In the genomic region with DNA sequence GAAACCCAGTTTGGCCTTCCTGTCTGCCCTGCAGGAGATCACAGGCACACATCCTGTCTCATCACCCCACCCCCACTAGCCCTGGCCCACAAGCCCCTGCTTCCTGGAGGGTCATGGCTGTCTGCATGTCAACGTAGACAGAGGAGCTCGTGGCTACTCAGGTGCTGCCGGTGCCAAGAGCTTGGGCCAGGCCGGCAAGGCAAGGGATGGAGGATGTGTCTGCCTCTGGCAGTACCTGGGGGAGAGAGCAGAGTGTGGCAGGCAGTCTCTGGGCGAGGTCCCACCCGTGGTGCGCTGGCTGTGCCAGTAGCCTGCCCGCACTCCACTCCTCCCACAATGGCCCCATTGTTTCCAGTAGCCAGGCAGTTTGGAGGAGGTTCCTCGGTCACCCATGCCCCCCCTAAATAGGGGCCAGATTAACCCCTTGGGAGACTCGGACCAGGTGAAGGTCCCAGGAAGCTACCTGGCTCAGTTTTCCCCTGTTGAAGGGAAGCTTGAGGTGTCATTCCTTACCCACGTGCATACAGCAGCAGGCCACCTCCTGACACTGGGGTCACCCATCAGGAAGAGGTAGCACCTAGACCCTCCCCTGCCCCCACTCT, we compare ENCODE assay signal across 8 mouse cellular contexts. TPM values are rescaled to one million over a fixed set of nuclear protein-coding genes. Genes with fewer than 3 reads are reported as not detected.
DNase-seq lines count a peak whose midpoint lies in the region; ATAC-seq lines count a peak whose summit lies in the region.

No protein-coding gene starts in this region.

- 0 out of 2 replicates have a peak, but pooled peaks cover 5% of the 10 kb centered on the region for H3K36me3 ChIP-seq in forebrain, embryonic 14.5 days (ENCODE audit: control insufficient read depth, insufficient read depth, low read length)
- H3K36me3 ChIP-seq in intestine, embryonic 16.5 days (ENCODE audit: control insufficient read depth, insufficient read depth, low read length), result no peaks in the 10 kb centered on the region
- H3K36me3 ChIP-seq in megakaryocyte, embryonic 14.5 days (replicated peaks; ENCODE audit: low read length), result peaks cover 9% of the 10 kb centered on the region

- H3K9me3 ChIP-seq in forebrain, embryonic 14.5 days (replicated peaks; ENCODE audit: control insufficient read depth, low read length), result no peaks in the 10 kb centered on the region
- no peaks in the 10 kb centered on the region for H3K9me3 ChIP-seq in intestine, embryonic 16.5 days (ENCODE audit: control insufficient read depth, low read length)
- no peaks in the 10 kb centered on the region for H3K9me3 ChIP-seq in megakaryocyte, embryonic 14.5 days

- no peaks in the 10 kb centered on the region for H3K27me3 ChIP-seq in forebrain, embryonic 14.5 days (replicated peaks; ENCODE audit: control insufficient read depth, insufficient read depth, low read length)
- H3K27me3 ChIP-seq in intestine, embryonic 16.5 days (replicated peaks; ENCODE audit: control insufficient read depth, insufficient read depth, low read length), result no peaks in the 10 kb centered on the region
- peaks cover 42% of the 10 kb centered on the region for H3K27me3 ChIP-seq in megakaryocyte, embryonic 14.5 days (replicated peaks)

- ATAC-seq in forebrain, embryonic 14.5 days, result no peak
- no peak for ATAC-seq in intestine, embryonic 16.5 days

- peak overlapping the region; percentile 60 for H3K27ac ChIP-seq in forebrain, embryonic 14.5 days (ENCODE audit: low read depth, low read length)
- peak overlapping the region; percentile 48; the same call in 1 of the 2 replicates for H3K27ac ChIP-seq in intestine, embryonic 16.5 days (ENCODE audit: low read length)

- H3K4me2 ChIP-seq in forebrain, embryonic 14.5 days (ENCODE audit: low read length), result peak overlapping the region; percentile 31
- H3K4me2 ChIP-seq in intestine, embryonic 16.5 days (ENCODE audit: low read depth, low read length), result peak overlapping the region; percentile 25; the same call in 1 of the 2 replicates

- WGBS in forebrain, embryonic 14.5 days, result 5% methylated on average over 11 of the region's 11 CpGs
- WGBS in intestine, embryonic 16.5 days, result 33% methylated on average over 11 of the region's 11 CpGs

- DNase-seq in left cerebral cortex, postnatal 4 days, result peak; percentile 33
- no peak for DNase-seq in left cerebral cortex, adult 18-20 months (ENCODE audit: low spot score in 2 of 2)
- DNase-seq in adrenal gland, postnatal 14 days, result peak; percentile 72
- no peak for DNase-seq in forebrain, embryonic 14.5 days (ENCODE audit: low spot score)
- peak; percentile 84 for DNase-seq in thymus, postnatal 14 days
- DNase-seq in layer of hippocampus, postnatal 36 days, result no peak

- H3K4me1 ChIP-seq in forebrain, embryonic 14.5 days (ENCODE audit: control insufficient read depth, insufficient read depth, low read length), result peaks cover 72% of the 10 kb centered on the region
- H3K4me1 ChIP-seq in intestine, embryonic 16.5 days (ENCODE audit: control insufficient read depth, insufficient read depth, low read length), result peaks cover 93% of the 10 kb centered on the region
- peaks cover 95% of the 10 kb centered on the region for H3K4me1 ChIP-seq in megakaryocyte, embryonic 14.5 days

- intact Hi-C loops in left cerebral cortex, postnatal 4 days (cut with DNase I), result no loop called here

- no peak overlapping the region for H3K4me3 ChIP-seq in forebrain, embryonic 14.5 days (ENCODE audit: low read depth, low read length)
- H3K4me3 ChIP-seq in intestine, embryonic 16.5 days (ENCODE audit: low read length), result no peak overlapping the region
- H3K4me3 ChIP-seq in megakaryocyte, embryonic 14.5 days (replicated peaks), result peak overlapping the region; percentile 69

- peak overlapping the region; percentile 49 for H3K9ac ChIP-seq in forebrain, embryonic 14.5 days (ENCODE audit: low read length)
- peak overlapping the region; percentile 50 for H3K9ac ChIP-seq in intestine, embryonic 16.5 days (ENCODE audit: low read depth, low read length)

RNA-seq across cellular contexts. Expression of gene Bcl9l, which starts 11.7 kb away (rescaled TPM):
- 100 to 1,000 TPM; 109 to 113 TPM for total RNA-seq in left cerebral cortex, postnatal 4 days (2021)
- total RNA-seq in left cerebral cortex, adult 18-20 months (2021), result 10 to 100 TPM; 59.1 to 62.5 TPM
- 59.3 and 61.7 TPM in 2 replicates for total RNA-seq in adrenal gland, postnatal 14 days (2021)
- 9.9 and 13.4 TPM in 2 replicates for polyA plus RNA-seq in forebrain, embryonic 14.5 days (2014; fragmentation: Nextera tagmentation; extraction: Ambion mirVana)
- polyA plus RNA-seq in intestine, embryonic 16.5 days (2015; fragmentation: Nextera tagmentation; extraction: Ambion mirVana), result 5.1 and 5.9 TPM in 2 replicates
- polyA plus RNA-seq in megakaryocyte, embryonic 14.5 days (2012; ENCODE audit: insufficient read depth, low replicate concordance), result 11.6 and 16.1 TPM in 2 replicates
- 10 to 100 TPM; 70.9 to 75.7 TPM for total RNA-seq in layer of hippocampus, postnatal 36 days (2021)

RNA-seq across cellular contexts. Expression of gene Upk2, which starts 39.6 kb away (rescaled TPM):
- total RNA-seq in left cerebral cortex, postnatal 4 days (2021), result not detected
- not detected for total RNA-seq in left cerebral cortex, adult 18-20 months (2021)
- total RNA-seq in adrenal gland, postnatal 14 days (2021), result not detected in 2 replicates
- not detected in 2 replicates for polyA plus RNA-seq in forebrain, embryonic 14.5 days (2014; fragmentation: Nextera tagmentation; extraction: Ambion mirVana)
- 0.61 and 0.80 TPM in 2 replicates for polyA plus RNA-seq in intestine, embryonic 16.5 days (2015; fragmentation: Nextera tagmentation; extraction: Ambion mirVana)
- not detected in 2 replicates for polyA plus RNA-seq in megakaryocyte, embryonic 14.5 days (2012; ENCODE audit: insufficient read depth, low replicate concordance)
- not detected for total RNA-seq in layer of hippocampus, postnatal 36 days (2021)

RNA-seq across cellular contexts. Expression of gene Foxr1, which starts 53.4 kb away (rescaled TPM):
- not detected for total RNA-seq in left cerebral cortex, postnatal 4 days (2021)
- not detected for total RNA-seq in left cerebral cortex, adult 18-20 months (2021)
- not detected in 2 replicates for total RNA-seq in adrenal gland, postnatal 14 days (2021)
- polyA plus RNA-seq in forebrain, embryonic 14.5 days (2014; fragmentation: Nextera tagmentation; extraction: Ambion mirVana), result not detected in 2 replicates
- not detected in 2 replicates for polyA plus RNA-seq in intestine, embryonic 16.5 days (2015; fragmentation: Nextera tagmentation; extraction: Ambion mirVana)
- not detected in 2 replicates for polyA plus RNA-seq in megakaryocyte, embryonic 14.5 days (2012; ENCODE audit: insufficient read depth, low replicate concordance)
- total RNA-seq in layer of hippocampus, postnatal 36 days (2021), result not detected

Comparison
In these comparisons a context has a peak if more than half of its experiments do, and no peak if none do; other contexts are left out.
1. DNase-seq: peak in left cerebral cortex, postnatal 4 days (single experiment), adrenal gland, postnatal 14 days (single experiment) and thymus, postnatal 14 days (single experiment); none in left cerebral cortex, adult 18-20 months (0 of 2), forebrain, embryonic 14.5 days (single experiment) and layer of hippocampus, postnatal 36 days (0 of 2).